Mouse (Mus musculus) embryonic facial prominence, embryonic 11.5 days (tissue): Measurements from ENCODE around the gene Gm28053. TPM values are rescaled to one million over a fixed set of nuclear protein-coding genes. Genes with fewer than 3 reads are reported as not detected.

Experiments
- ATAC-seq: fragments of 200-750 bp; cut with Nextera tagmentation; replicated peaks from 2 replicates; pipeline ENCODE4 v1.8.0; 2017; ENCODE audit warnings: low read depth; ENCODE audit not compliant: insufficient number of reproducible peaks, low FRiP score, low TSS enrichment
- DNase-seq: peaks from one replicate; pipeline ENCODE4 v3.0.0-alpha.2; 2015; ENCODE audit warnings: low spot score
- H3K27ac ChIP-seq: fragments of 300-500 bp; sonication (generic); replicated peaks from 2 replicates; pipeline ENCODE4 v1.5.1; 2014; ENCODE audit warnings: mild to moderate bottlenecking, low read depth, low read length, control low read depth
- H3K27me3 ChIP-seq: fragments of 300-500 bp; sonication (generic); 2 replicates; pipeline ENCODE4 v1.6.1; 2014; ENCODE audit warnings: mild to moderate bottlenecking, low read length, moderate library complexity, mixed read lengths; ENCODE audit not compliant: control insufficient read depth, insufficient read depth
- H3K36me3 ChIP-seq: fragments of 300-500 bp; sonication (generic); replicated peaks from 2 replicates; pipeline ENCODE4 v1.6.1; 2014; ENCODE audit warnings: low read depth, mild to moderate bottlenecking, low read length, moderate library complexity, mixed read lengths; ENCODE audit not compliant: control insufficient read depth, insufficient read depth
- H3K4me1 ChIP-seq: fragments of 300-500 bp; sonication (generic); 2 replicates; pipeline ENCODE4 v1.6.1; 2014; ENCODE audit warnings: low read length, mixed read lengths; ENCODE audit not compliant: control insufficient read depth, insufficient read depth
- H3K4me2 ChIP-seq: fragments of 300-500 bp; sonication (generic); 2 replicates; pipeline ENCODE4 v1.6.1; 2014; ENCODE audit warnings: low read depth, mild to moderate bottlenecking, control low read depth, low read length, moderate library complexity
- H3K4me3 ChIP-seq: fragments of 300-500 bp; sonication (generic); 2 replicates; pipeline ENCODE4 v1.5.1; 2014; ENCODE audit warnings: low read depth, low read length, control low read depth
- H3K9ac ChIP-seq: fragments of 300-500 bp; sonication (generic); replicated peaks from 2 replicates; pipeline ENCODE4 v1.6.1; 2014; ENCODE audit warnings: mild to moderate bottlenecking, control low read depth, low read length
- H3K9me3 ChIP-seq: fragments of 300-500 bp; sonication (generic); replicated peaks from 2 replicates; pipeline ENCODE4 v1.6.1; 2016; ENCODE audit warnings: mild to moderate bottlenecking, low read length, inconsistent platforms, mixed read lengths; ENCODE audit not compliant: control insufficient read depth
- WGBS: fragments of 180-500 bp; shearing (Covaris S2); extraction: QIAGEN DNeasy Blood & Tissue Kit; methylation state at CpG from one replicate; pipeline ENCODE4 v1.1.7; 2014; 5-methylcytosine and 5-hydroxymethylcytosine counted together
- polyA plus RNA-seq: library from polyadenylated mRNA; unstranded; fragments of >200 nt; fragmentation: Nextera tagmentation; extraction: Ambion mirVana; gene quantifications from 2 replicates; pipeline ENCODE4 v1.2.1, GENCODE M21; 2014

The Gm28053 gene
- polyA plus RNA-seq, 1 experiment from 2014 or later = not detected

DNA sequence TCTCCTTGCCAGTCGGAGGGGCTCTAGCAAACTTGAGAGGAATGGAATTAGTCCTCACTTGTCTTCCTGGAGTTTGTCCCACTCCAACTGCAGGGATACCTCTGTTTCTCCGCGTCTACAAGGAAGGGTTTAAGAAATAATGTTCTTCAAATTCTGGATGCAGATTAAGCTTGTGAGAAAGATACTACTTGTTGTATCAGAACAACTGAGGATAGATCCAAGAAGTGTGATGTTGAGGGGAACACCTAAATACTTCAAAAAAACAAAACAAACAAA is 21.3 kb downstream of the Gm28053 start:
- no peaks in the 10 kb centered on the region; the same call in 1 of the 2 replicates for H3K4me1 ChIP-seq
- no peak overlapping the region for H3K9ac ChIP-seq
- 81% methylated on average over 3 of the region's 3 CpGs for WGBS
- no peaks in the 10 kb centered on the region for H3K9me3 ChIP-seq
- DNase-seq (no peak), ATAC-seq (no peak)
- H3K27ac ChIP-seq = no peak overlapping the region
- no peaks in the 10 kb centered on the region for H3K36me3 ChIP-seq
- peaks cover 24% of the 10 kb centered on the region for H3K27me3 ChIP-seq
- no peak overlapping the region for H3K4me3 ChIP-seq
- no peak overlapping the region for H3K4me2 ChIP-seq

- Histone ChIP-seq H3K27ac (no peak overlapping the region), H3K27me3 (peaks cover 24% of the 10 kb centered on the region), H3K4me2 (no peak overlapping the region), H3K36me3 (no peaks in the 10 kb centered on the region), H3K4me3 (no peak overlapping the region), H3K9me3 (no peaks in the 10 kb centered on the region), H3K4me1 (no peaks in the 10 kb centered on the region; the same call in 1 of the 2 replicates), H3K9ac (no peak overlapping the region)
- no peak for DNase-seq
- 55% methylated on average over 3 of the region's 3 CpGs for WGBS
- no peak for ATAC-seq
Observed at GRCm38 (mm10) chr6:48740501-48741169, 22.2 kb downstream of the Gm28053 start.

GRCm38 (mm10) chr6:48741273-48741672 is 22.9 kb downstream of the Gm28053 start:
- H3K27me3 ChIP-seq = peaks cover 24% of the 10 kb centered on the region
- H3K27ac ChIP-seq = no peak overlapping the region
- no peak overlapping the region for H3K9ac ChIP-seq
- H3K4me1 ChIP-seq = no peaks in the 10 kb centered on the region; the same call in 1 of the 2 replicates
- ATAC-seq = no peak
- WGBS = 38% methylated on average over 3 of the region's 3 CpGs
- no peak overlapping the region for H3K4me2 ChIP-seq
- H3K36me3 ChIP-seq = no peaks in the 10 kb centered on the region
- no peak for DNase-seq
- H3K4me3 ChIP-seq = no peak overlapping the region
- H3K9me3 ChIP-seq = no peaks in the 10 kb centered on the region

GRCm38 (mm10) chr6:48741711-48742206 is 23.4 kb downstream of the Gm28053 start:
- Histone ChIP-seq H3K27me3 (peaks cover 24% of the 10 kb centered on the region), H3K9ac (no peak overlapping the region), H3K4me3 (no peak overlapping the region), H3K4me1 (no peaks in the 10 kb centered on the region; the same call in 1 of the 2 replicates), H3K9me3 (no peaks in the 10 kb centered on the region), H3K36me3 (no peaks in the 10 kb centered on the region), H3K27ac (no peak overlapping the region), H3K4me2 (no peak overlapping the region)
- 37% methylated on average over 9 of the region's 9 CpGs for WGBS
- ATAC-seq (no peak), DNase-seq (no peak)

- Histone ChIP-seq H3K4me1 (no peaks in the 10 kb centered on the region; the same call in 1 of the 2 replicates), H3K9me3 (no peaks in the 10 kb centered on the region), H3K4me3 (peak overlapping the region; percentile 44), H3K27ac (no peak overlapping the region), H3K36me3 (no peaks in the 10 kb centered on the region), H3K4me2 (peak overlapping the region; percentile 82), H3K9ac (peak overlapping the region; percentile 53), H3K27me3 (peaks cover 24% of the 10 kb centered on the region)
- DNase-seq = no peak
- peak; percentile 44; the same call in 1 of the 2 replicates for ATAC-seq
- WGBS = 1% methylated on average over 52 of the region's 52 CpGs
Observed at GRCm38 (mm10) chr6:48742422-48743351, 24.3 kb downstream of the Gm28053 start.

DNA sequence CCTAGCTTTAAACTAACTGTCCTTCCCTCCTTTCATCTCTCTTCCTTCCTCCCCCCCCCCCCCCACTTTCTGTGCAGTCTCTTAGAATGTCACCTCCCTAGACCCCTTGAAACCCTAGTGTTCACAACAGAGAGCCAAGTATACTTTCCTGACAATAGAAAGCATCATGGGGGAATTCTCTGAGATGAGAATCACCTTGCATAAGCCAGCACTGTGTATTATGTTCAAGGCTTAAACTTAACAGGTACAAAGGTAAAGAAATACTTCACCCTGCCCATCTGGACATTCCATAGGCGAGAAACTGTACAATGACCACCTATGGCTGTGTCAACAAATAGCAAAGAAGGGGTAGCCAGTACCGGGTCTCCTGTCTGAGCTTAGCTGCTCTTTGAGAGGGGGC is 27.1 kb downstream of the Gm28053 start:
- Histone ChIP-seq H3K4me1 (no peaks in the 10 kb centered on the region; the same call in 1 of the 2 replicates), H3K36me3 (no peaks in the 10 kb centered on the region), H3K4me3 (no peak overlapping the region), H3K4me2 (no peak overlapping the region), H3K9me3 (no peaks in the 10 kb centered on the region), H3K9ac (no peak overlapping the region), H3K27ac (no peak overlapping the region), H3K27me3 (peaks cover 24% of the 10 kb centered on the region)
- no peak for ATAC-seq
- DNase-seq = no peak
- WGBS = 53% methylated on average over 2 of the region's 2 CpGs

- Histone ChIP-seq H3K9ac (no peak within 1 kb of the TSS), H3K27ac (no peak within 1 kb of the TSS), H3K4me1 (no peaks in the 10 kb centered on the region; the same call in 1 of the 2 replicates), H3K9me3 (no peaks in the 10 kb centered on the region), H3K4me3 (no peak within 1 kb of the TSS), H3K4me2 (no peak within 1 kb of the TSS), H3K27me3 (peaks cover 24% of the 10 kb centered on the region), H3K36me3 (no peaks in the 10 kb centered on the region)
- DNase-seq (peak; percentile 49), ATAC-seq (no peak)
- 42% methylated on average over 16 of the region's 16 CpGs for WGBS
Observed at GRCm38 (mm10) chr6:48745959-48746889, 27.8 kb downstream of the Gm28053 start, which contains the start of gene Gimap5. Gimap5 (plus strand) TSS chr6:48746197.
